Mouse (Mus musculus): ENCODE results near the gene Flna. TPM values are rescaled to one million over a fixed set of nuclear protein-coding genes. Genes with fewer than 3 reads are reported as not detected.
A peak's percentile ranks its signal among the peaks of the same experiment; 100 is the strongest.

The Flna gene
- polyA plus RNA-seq (2014; fragmentation: Nextera tagmentation; extraction: Ambion mirVana) = 474 and 504 TPM in 2 replicates

DNA sequence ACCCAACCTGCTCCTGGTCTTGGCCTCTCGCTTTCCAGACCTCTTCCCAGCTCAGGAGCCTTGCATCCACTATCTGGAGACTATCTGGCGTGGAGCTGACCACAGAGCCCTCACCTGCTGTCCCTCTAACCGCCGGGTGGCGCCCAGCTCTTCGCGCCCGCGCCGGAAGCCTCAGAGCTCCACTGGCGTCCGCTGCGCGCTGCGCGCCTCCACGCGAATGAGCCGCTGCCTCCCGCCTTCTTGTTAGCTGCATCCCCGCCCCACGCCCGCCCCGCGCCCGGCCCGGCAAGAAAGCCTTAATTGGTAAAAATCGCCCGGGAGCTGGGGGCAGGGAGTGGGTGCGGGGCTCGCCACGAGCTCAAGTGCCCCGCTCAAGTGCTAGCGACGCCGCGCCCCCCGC is at the start of gene Flna:
Gene Flna, minus strand, starts transcription at position 206 of the 400 bp plus-strand sequence.
- Histone ChIP-seq H3K9ac (peak within 1 kb of the TSS; percentile 60), H3K4me2 (peak within 1 kb of the TSS; percentile 61), H3K27me3 (ENCODE audit: insufficient read depth, low read length) (no peaks in the 10 kb centered on the region), H3K9me3 (ENCODE audit: low read depth, low read length) (no peaks in the 10 kb centered on the region), H3K4me1 (ENCODE audit: insufficient read depth) (no peaks in the 10 kb centered on the region), H3K36me3 (ENCODE audit: insufficient read depth) (no peaks in the 10 kb centered on the region), H3K27ac (ENCODE audit: low read depth) (peak within 1 kb of the TSS; percentile 83), H3K4me3 (ENCODE audit: low read depth, low read length) (peak within 1 kb of the TSS; percentile 42)
- peak; percentile 76 for DNase-seq
- WGBS = 9% methylated on average over 32 of the region's 38 CpGs
- no peak; the same call in none of the 2 replicates for TF ChIP-seq CTCF (IDR thresholded peaks at IDR 0.05; ENCODE audit: low read depth)
- ATAC-seq (ENCODE audit: insufficient read depth) = no peak

DNA sequence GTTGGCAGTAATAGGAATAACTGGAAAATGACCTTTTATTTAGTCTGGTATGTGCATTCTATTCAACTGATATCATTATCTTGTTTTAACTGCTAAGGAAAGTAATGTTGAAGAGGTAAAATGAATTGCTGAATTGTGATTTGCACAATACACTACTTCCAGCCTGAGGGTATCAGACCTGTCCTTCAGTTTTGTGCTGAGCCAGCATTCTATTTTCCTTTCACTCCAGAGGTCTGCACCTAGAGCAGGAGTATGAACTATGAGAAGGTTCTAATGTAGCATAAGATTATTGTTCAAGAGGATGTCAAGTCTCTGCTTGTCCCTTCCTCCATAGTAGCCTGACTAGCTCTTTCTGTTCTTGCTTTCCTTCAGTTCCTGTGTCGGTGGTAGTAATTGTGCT is 48.7 kb upstream of the Flna start:
- WGBS = 92% methylated on average over 1 of the region's 1 CpGs
- Histone ChIP-seq H3K36me3 (ENCODE audit: insufficient read depth) (peaks cover 31% of the 10 kb centered on the region; the same call in 1 of the 2 replicates), H3K4me2 (no peak overlapping the region), H3K27me3 (ENCODE audit: insufficient read depth, low read length) (no peaks in the 10 kb centered on the region), H3K27ac (ENCODE audit: low read depth) (no peak overlapping the region), H3K4me1 (ENCODE audit: insufficient read depth) (no peaks in the 10 kb centered on the region), H3K9me3 (ENCODE audit: low read depth, low read length) (no peaks in the 10 kb centered on the region), H3K4me3 (ENCODE audit: low read depth, low read length) (no peak overlapping the region), H3K9ac (no peak overlapping the region)
- DNase-seq = no peak
- no peak for ATAC-seq (ENCODE audit: insufficient read depth)
- TF ChIP-seq CTCF (IDR thresholded peaks at IDR 0.05; ENCODE audit: low read depth) = no peak

DNA sequence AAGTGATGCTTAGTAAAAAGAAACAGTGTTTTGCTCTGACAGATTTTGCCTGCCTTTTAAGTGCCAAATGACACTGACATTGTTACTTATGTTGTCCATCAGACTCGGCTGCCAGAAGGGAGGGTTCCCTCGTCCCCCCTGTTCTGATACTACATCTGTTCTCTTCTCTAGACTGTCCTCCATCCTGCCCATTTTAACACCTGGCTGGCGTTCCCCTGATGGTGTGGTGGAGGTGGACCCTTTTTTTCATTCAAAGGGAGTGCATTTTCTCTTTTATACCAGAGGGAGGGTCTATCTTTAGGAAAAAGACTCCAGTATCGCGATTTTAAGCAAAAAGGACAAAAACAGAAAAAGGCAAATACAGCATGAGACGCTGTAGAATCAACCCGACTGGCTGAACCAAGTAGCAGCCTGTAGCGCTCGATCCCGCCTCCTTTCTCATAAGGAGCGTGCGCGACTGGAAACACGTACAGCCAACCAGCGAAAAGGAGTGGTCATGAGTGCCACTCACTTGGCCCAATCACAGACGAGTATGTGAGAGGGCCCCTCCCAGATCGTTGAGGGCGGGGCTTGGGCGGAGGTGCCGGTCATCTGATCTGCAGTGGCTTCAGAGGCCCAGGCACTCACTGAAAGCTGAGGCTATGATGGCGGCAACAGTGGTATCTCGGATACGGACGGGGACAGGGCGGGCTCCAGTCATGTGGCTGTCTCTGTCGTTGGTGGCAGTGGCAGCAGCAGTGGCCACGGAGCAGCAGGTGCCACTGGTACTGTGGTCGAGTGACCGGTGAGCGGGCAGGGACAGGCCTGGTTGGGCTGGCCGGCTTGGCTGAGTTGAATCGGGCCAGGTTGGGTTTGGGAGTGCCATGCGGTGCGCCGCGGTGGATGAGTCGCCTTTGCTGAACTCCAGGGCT is 47.2 kb upstream of the Flna start, which contains the start of gene Atp6ap1:
Gene Atp6ap1, plus strand, starts transcription at position 560 of the 911 bp plus-strand sequence.
- 11% methylated on average over 37 of the region's 37 CpGs for WGBS
- Histone ChIP-seq H3K4me1 (ENCODE audit: insufficient read depth) (no peaks in the 10 kb centered on the region), H3K9ac (peak within 1 kb of the TSS; percentile 68), H3K4me3 (ENCODE audit: low read depth, low read length) (peak within 1 kb of the TSS; percentile 61), H3K27me3 (ENCODE audit: insufficient read depth, low read length) (no peaks in the 10 kb centered on the region), H3K36me3 (ENCODE audit: insufficient read depth) (peaks cover 16% of the 10 kb centered on the region; the same call in 1 of the 2 replicates), H3K27ac (ENCODE audit: low read depth) (peak within 1 kb of the TSS; percentile 50), H3K4me2 (peak within 1 kb of the TSS; percentile 72), H3K9me3 (ENCODE audit: low read depth, low read length) (no peaks in the 10 kb centered on the region)
- no peak for TF ChIP-seq CTCF (IDR thresholded peaks at IDR 0.05; ENCODE audit: low read depth)
- ATAC-seq (ENCODE audit: insufficient read depth) = peak; percentile 99
- DNase-seq = peak; percentile 95

DNA sequence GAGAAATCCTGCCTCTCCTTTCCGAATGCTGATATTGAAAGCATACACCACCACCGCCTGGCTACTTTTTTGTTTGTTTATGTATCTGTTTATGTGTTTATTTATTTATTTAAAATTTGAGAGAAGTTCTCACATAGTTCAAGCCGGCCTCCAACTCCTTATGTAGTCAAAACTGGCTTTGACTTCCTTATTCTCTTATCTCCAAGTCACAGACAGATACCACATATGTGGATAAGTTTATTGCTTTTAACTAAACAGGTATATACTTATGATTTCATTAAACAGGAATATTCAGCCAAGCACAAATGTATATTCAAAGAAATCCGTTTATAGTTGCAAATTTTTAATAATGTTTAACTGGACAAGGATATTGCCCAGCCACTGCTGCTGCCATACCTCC is 43.8 kb upstream of the Flna start:
- WGBS = 70% methylated on average over 4 of the region's 4 CpGs
- DNase-seq (no peak), ATAC-seq (ENCODE audit: insufficient read depth) (no peak)
- Histone ChIP-seq H3K4me2 (no peak overlapping the region), H3K4me3 (ENCODE audit: low read depth, low read length) (no peak overlapping the region), H3K9me3 (ENCODE audit: low read depth, low read length) (no peaks in the 10 kb centered on the region), H3K27me3 (ENCODE audit: insufficient read depth, low read length) (no peaks in the 10 kb centered on the region), H3K4me1 (ENCODE audit: insufficient read depth) (no peaks in the 10 kb centered on the region), H3K36me3 (ENCODE audit: insufficient read depth) (peaks cover 8% of the 10 kb centered on the region; the same call in 1 of the 2 replicates), H3K9ac (no peak overlapping the region), H3K27ac (ENCODE audit: low read depth) (no peak overlapping the region)
- no peak for TF ChIP-seq CTCF (IDR thresholded peaks at IDR 0.05; ENCODE audit: low read depth)

DNA sequence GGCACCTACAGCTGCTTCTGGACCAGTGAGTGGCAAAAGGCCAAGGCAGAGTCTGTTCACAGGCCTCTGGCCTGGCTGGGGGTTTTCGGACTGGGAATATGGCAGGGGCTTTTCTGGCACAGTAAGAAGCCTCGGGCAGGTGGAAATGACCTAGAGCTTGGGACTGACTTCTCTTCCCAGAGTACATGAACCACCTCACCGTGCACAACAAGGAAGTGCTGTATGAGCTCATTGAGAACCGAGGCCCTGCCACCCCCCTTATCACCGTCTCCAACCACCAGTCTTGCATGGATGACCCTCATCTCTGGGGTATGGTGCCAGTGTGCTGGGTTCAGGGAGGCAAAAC is 33.4 kb upstream of the Flna start:
- DNase-seq (no peak), ATAC-seq (ENCODE audit: insufficient read depth) (no peak)
- Histone ChIP-seq H3K4me1 (ENCODE audit: insufficient read depth) (no peaks in the 10 kb centered on the region), H3K9ac (peak overlapping the region; percentile 65), H3K4me3 (ENCODE audit: low read depth, low read length) (peak overlapping the region; percentile 55), H3K27me3 (ENCODE audit: insufficient read depth, low read length) (no peaks in the 10 kb centered on the region), H3K27ac (ENCODE audit: low read depth) (peak overlapping the region; percentile 89), H3K4me2 (peak overlapping the region; percentile 77), H3K36me3 (ENCODE audit: insufficient read depth) (peaks cover 4% of the 10 kb centered on the region; the same call in 1 of the 2 replicates), H3K9me3 (ENCODE audit: low read depth, low read length) (no peaks in the 10 kb centered on the region)
- WGBS = 25% methylated on average over 5 of the region's 5 CpGs
- no peak for TF ChIP-seq CTCF (IDR thresholded peaks at IDR 0.05; ENCODE audit: low read depth)

DNA sequence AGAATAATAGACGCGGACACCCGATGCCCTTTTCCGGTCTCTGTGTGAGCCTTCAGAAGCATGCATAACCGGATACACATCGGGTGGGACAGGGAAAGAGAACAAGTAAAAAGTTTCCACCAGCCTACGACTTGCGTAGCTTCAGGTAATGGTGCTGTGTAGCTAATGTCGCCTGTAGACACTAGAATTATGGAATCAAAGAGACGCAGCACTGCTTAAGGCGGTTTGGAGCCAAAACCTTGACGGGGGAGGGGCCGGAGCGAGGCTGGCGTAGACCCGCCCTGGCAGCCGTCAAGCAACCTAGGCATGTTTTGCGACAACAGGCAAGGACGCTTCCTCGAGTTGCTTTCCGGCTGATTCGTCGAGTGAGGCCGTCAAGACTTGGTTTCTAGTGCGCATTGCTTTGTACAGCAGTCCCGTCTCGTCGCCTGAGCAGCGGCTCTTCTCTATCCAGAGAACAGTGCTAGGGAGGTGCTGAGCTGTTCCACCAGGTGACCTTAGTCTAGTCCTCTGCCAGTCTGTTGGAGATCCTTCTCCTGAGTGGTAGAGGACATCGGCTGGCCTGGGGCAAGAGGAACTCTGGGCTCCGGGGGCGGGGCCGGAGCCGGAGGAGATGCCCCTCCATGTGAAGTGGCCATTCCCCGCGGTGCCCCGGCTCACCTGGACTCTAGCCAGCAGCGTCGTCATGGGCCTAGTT is 32.9 kb upstream of the Flna start:
- Histone ChIP-seq H3K4me1 (ENCODE audit: insufficient read depth) (no peaks in the 10 kb centered on the region), H3K4me2 (peak overlapping the region; percentile 77), H3K4me3 (ENCODE audit: low read depth, low read length) (peak overlapping the region; percentile 55), H3K27me3 (ENCODE audit: insufficient read depth, low read length) (no peaks in the 10 kb centered on the region), H3K27ac (ENCODE audit: low read depth) (peak overlapping the region; percentile 89), H3K9me3 (ENCODE audit: low read depth, low read length) (no peaks in the 10 kb centered on the region), H3K36me3 (ENCODE audit: insufficient read depth) (peaks cover 4% of the 10 kb centered on the region; the same call in 1 of the 2 replicates), H3K9ac (peak overlapping the region; percentile 65)
- DNase-seq (peak; percentile 92), ATAC-seq (ENCODE audit: insufficient read depth) (peak; percentile 71)
- TF ChIP-seq CTCF (IDR thresholded peaks at IDR 0.05; ENCODE audit: low read depth) = no peak
- WGBS = 7% methylated on average over 39 of the region's 39 CpGs
